Mouse (Mus musculus): ENCODE measurements at regions not wholly inside any gene's neighbourhood (a gene's known extent, or its start where the extent isn't known, plus 50 kb on each side); places are given as distances from the start of the nearest gene placed in this dataset.

DNA sequence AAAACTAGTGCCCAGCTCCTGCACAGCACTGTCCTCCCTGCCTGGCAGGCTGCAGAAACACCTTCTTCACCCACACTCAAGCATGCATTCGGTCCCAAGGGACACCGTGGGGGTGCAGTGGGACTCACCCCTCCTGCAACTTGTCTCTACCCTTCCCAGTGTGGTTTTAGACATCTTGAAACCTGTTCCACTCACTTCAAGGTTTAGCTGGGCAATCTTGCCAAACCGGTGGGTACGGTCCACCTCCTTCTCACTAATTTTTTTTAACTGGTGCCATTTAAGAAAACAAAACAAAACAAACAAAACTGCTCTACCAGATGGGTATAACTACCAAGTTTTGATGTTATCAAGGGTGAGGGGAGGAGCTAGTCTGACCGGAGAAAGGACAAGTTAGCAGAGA, 74.2 kb upstream of the Fzd10 start:
- no peaks in the 10 kb centered on the region for H3K27me3 ChIP-seq (replicated peaks; ENCODE audit: control insufficient read depth, insufficient read depth, low read length)
- no peak overlapping the region for H3K9ac ChIP-seq (ENCODE audit: low read depth, low read length)
- no peaks in the 10 kb centered on the region for H3K9me3 ChIP-seq (ENCODE audit: control insufficient read depth)
- H3K4me1 ChIP-seq (replicated peaks; ENCODE audit: control insufficient read depth, insufficient read depth, low read length): no peaks in the 10 kb centered on the region
- H3K36me3 ChIP-seq (ENCODE audit: control insufficient read depth, insufficient read depth): no peaks in the 10 kb centered on the region
- H3K27ac ChIP-seq (ENCODE audit: low read depth, low read length): no peak overlapping the region
- WGBS: 65% methylated on average over 5 of the region's 5 CpGs
- no peak overlapping the region for H3K4me3 ChIP-seq (ENCODE audit: low read depth, low read length)
- no peak for TF ChIP-seq CTCF (IDR thresholded peaks at IDR 0.05; ENCODE audit: low read depth)
- no peak for ATAC-seq
- H3K4me2 ChIP-seq (replicated peaks; ENCODE audit: low read depth): no peak overlapping the region

GRCm38 (mm10) chr5:128524377-128525280, 76.0 kb upstream of the Fzd10 start:
- 20% methylated on average over 26 of the region's 26 CpGs for WGBS
- no peak for ATAC-seq
- Histone ChIP-seq H3K4me3 (ENCODE audit: low read depth, low read length) (no peak overlapping the region), H3K27me3 (replicated peaks; ENCODE audit: control insufficient read depth, insufficient read depth, low read length) (no peaks in the 10 kb centered on the region), H3K27ac (ENCODE audit: low read depth, low read length) (no peak overlapping the region), H3K9me3 (ENCODE audit: control insufficient read depth) (no peaks in the 10 kb centered on the region), H3K4me2 (replicated peaks; ENCODE audit: low read depth) (no peak overlapping the region), H3K36me3 (ENCODE audit: control insufficient read depth, insufficient read depth) (no peaks in the 10 kb centered on the region), H3K4me1 (replicated peaks; ENCODE audit: control insufficient read depth, insufficient read depth, low read length) (no peaks in the 10 kb centered on the region), H3K9ac (ENCODE audit: low read depth, low read length) (no peak overlapping the region)
- no peak for TF ChIP-seq CTCF (IDR thresholded peaks at IDR 0.05; ENCODE audit: low read depth)

- Histone ChIP-seq H3K4me2 (replicated peaks; ENCODE audit: low read depth) (no peak overlapping the region), H3K4me3 (ENCODE audit: low read depth, low read length) (no peak overlapping the region), H3K27ac (ENCODE audit: low read depth, low read length) (no peak overlapping the region), H3K9me3 (ENCODE audit: control insufficient read depth) (no peaks in the 10 kb centered on the region), H3K9ac (ENCODE audit: low read depth, low read length) (no peak overlapping the region), H3K4me1 (replicated peaks; ENCODE audit: control insufficient read depth, insufficient read depth, low read length) (no peaks in the 10 kb centered on the region), H3K27me3 (replicated peaks; ENCODE audit: control insufficient read depth, insufficient read depth, low read length) (no peaks in the 10 kb centered on the region), H3K36me3 (ENCODE audit: control insufficient read depth, insufficient read depth) (no peaks in the 10 kb centered on the region)
- no peak for ATAC-seq
- WGBS: 36% methylated on average over 5 of the region's 5 CpGs
- TF ChIP-seq CTCF (IDR thresholded peaks at IDR 0.05; ENCODE audit: low read depth): peak; percentile 83
These were observed 78.0 kb upstream of the Fzd10 start for GRCm38 (mm10) chr5:128522667-128523066.

- ATAC-seq: no peak
- H3K27ac ChIP-seq (ENCODE audit: low read depth, low read length): no peak overlapping the region
- H3K9ac ChIP-seq (ENCODE audit: low read depth, low read length): no peak overlapping the region
- no peaks in the 10 kb centered on the region for H3K36me3 ChIP-seq (ENCODE audit: control insufficient read depth, insufficient read depth)
- H3K4me1 ChIP-seq (replicated peaks; ENCODE audit: control insufficient read depth, insufficient read depth, low read length): no peaks in the 10 kb centered on the region
- no peaks in the 10 kb centered on the region for H3K9me3 ChIP-seq (ENCODE audit: control insufficient read depth)
- H3K4me2 ChIP-seq (replicated peaks; ENCODE audit: low read depth): no peak overlapping the region
- no peak overlapping the region for H3K4me3 ChIP-seq (ENCODE audit: low read depth, low read length)
- 48% methylated on average over 8 of the region's 8 CpGs for WGBS
- H3K27me3 ChIP-seq (replicated peaks; ENCODE audit: control insufficient read depth, insufficient read depth, low read length): no peaks in the 10 kb centered on the region
- TF ChIP-seq CTCF (IDR thresholded peaks at IDR 0.05; ENCODE audit: low read depth): no peak
These were observed 83.3 kb upstream of the Fzd10 start for GRCm38 (mm10) chr5:128517336-128517735.

DNA sequence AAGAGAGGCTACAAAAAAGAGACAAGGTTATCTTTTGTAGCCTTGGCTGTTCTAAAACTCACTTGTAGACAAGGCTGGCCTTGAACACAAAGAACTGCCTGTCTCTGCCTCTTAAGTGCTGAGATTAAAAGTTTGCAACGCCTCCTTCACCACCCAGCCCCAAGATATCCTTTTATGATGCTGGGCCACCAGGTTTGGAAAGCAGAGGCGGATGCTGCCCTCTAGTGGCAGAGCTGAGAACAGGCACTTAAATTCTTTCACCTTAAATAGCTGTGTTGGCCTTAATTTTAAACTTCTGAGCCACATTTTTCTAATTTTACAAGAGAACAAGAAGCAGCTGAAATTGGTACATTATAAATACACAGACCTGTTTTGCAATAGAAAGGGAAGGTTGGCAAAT, 82.5 kb upstream of the Tmem132d start:
- ATAC-seq: no peak
- peak; percentile 85 for TF ChIP-seq CTCF (IDR thresholded peaks at IDR 0.05; ENCODE audit: low read depth)
- no peak overlapping the region for H3K4me2 ChIP-seq (replicated peaks; ENCODE audit: low read depth)
- H3K27ac ChIP-seq (ENCODE audit: low read depth, low read length): no peak overlapping the region
- WGBS: 0% methylated on average over 2 of the region's 2 CpGs
- H3K36me3 ChIP-seq (ENCODE audit: control insufficient read depth, insufficient read depth): no peaks in the 10 kb centered on the region
- H3K27me3 ChIP-seq (replicated peaks; ENCODE audit: control insufficient read depth, insufficient read depth, low read length): no peaks in the 10 kb centered on the region
- H3K4me3 ChIP-seq (ENCODE audit: low read depth, low read length): no peak overlapping the region
- H3K9ac ChIP-seq (ENCODE audit: low read depth, low read length): no peak overlapping the region
- no peaks in the 10 kb centered on the region for H3K4me1 ChIP-seq (replicated peaks; ENCODE audit: control insufficient read depth, insufficient read depth, low read length)
- no peaks in the 10 kb centered on the region for H3K9me3 ChIP-seq (ENCODE audit: control insufficient read depth)

GRCm38 (mm10) chr5:128513261-128513660, 80.4 kb upstream of the Tmem132d start:
- 77% methylated on average over 14 of the region's 14 CpGs for WGBS
- Histone ChIP-seq H3K9ac (ENCODE audit: low read depth, low read length) (no peak overlapping the region), H3K36me3 (ENCODE audit: control insufficient read depth, insufficient read depth) (no peaks in the 10 kb centered on the region), H3K4me2 (replicated peaks; ENCODE audit: low read depth) (no peak overlapping the region), H3K27ac (ENCODE audit: low read depth, low read length) (no peak overlapping the region), H3K9me3 (ENCODE audit: control insufficient read depth) (0 out of 2 replicates have a peak, but pooled peaks cover 2% of the 10 kb centered on the region), H3K27me3 (replicated peaks; ENCODE audit: control insufficient read depth, insufficient read depth, low read length) (no peaks in the 10 kb centered on the region), H3K4me1 (replicated peaks; ENCODE audit: control insufficient read depth, insufficient read depth, low read length) (no peaks in the 10 kb centered on the region), H3K4me3 (ENCODE audit: low read depth, low read length) (no peak overlapping the region)
- ATAC-seq: no peak
- no peak for TF ChIP-seq CTCF (IDR thresholded peaks at IDR 0.05; ENCODE audit: low read depth)
